Comparison of ENCODE assay signal across 10 mouse cellular contexts in genomic region chr6:83087926-83088260, GRCm38 (mm10). TPM values are rescaled to one million over a fixed set of nuclear protein-coding genes. Genes with fewer than 3 reads are reported as not detected.
DNase-seq lines count a peak whose midpoint lies in the region; ATAC-seq and TF ChIP-seq lines count a peak whose summit lies in the region.
"Had no signal": no experiment of that assay in that cellular context is flagged by ENCODE, and none has a peak within 500 bp of the region (broad histone marks: within the 10 kb centered on the region; RNA-seq: fewer than 3 reads in every experiment).

No protein-coding gene starts in this region.

- TF ChIP-seq CTCF in kidney, adult 2 months (conservative IDR thresholded peaks at IDR 0.05; ENCODE audit: insufficient read depth, insufficient read length, low read depth, low read length): no peak
- TF ChIP-seq CTCF in hindbrain, postnatal 0 days (IDR thresholded peaks at IDR 0.05; ENCODE audit: low read depth): no peak

- 47% methylated on average over 9 of the region's 9 CpGs for WGBS in kidney, adult 2 months
- WGBS in embryonic facial prominence, embryonic 11.5 days: 6% methylated on average over 9 of the region's 9 CpGs
- WGBS in hindbrain, postnatal 0 days: 9% methylated on average over 9 of the region's 9 CpGs
- 3% methylated on average over 9 of the region's 9 CpGs for WGBS in midbrain, embryonic 13.5 days

- peak overlapping the region; percentile 27 for H3K4me2 ChIP-seq in embryonic facial prominence, embryonic 11.5 days (ENCODE audit: low read depth, low read length)
- H3K4me2 ChIP-seq in hindbrain, postnatal 0 days (ENCODE audit: low read depth, low read length): peak overlapping the region; percentile 37
- peak overlapping the region; percentile 27 for H3K4me2 ChIP-seq in midbrain, embryonic 13.5 days (replicated peaks)

- H3K4me3 ChIP-seq in kidney, adult 2 months (ENCODE audit: insufficient read depth, low read depth, low read length): peak overlapping the region; percentile 48
- no peak overlapping the region for H3K4me3 ChIP-seq in embryonic facial prominence, embryonic 11.5 days (ENCODE audit: low read depth, low read length)
- H3K4me3 ChIP-seq in hindbrain, postnatal 0 days (ENCODE audit: low read length): peak overlapping the region; percentile 20; the same call in 1 of the 2 replicates
- H3K4me3 ChIP-seq in midbrain, embryonic 13.5 days (replicated peaks): peak overlapping the region; percentile 16; the same call in 1 of the 2 replicates

- H3K4me1 ChIP-seq in kidney, adult 2 months (ENCODE audit: control insufficient read depth, insufficient read depth, low read length): 0 out of 2 replicates have a peak, but pooled peaks cover 3% of the 10 kb centered on the region
- peaks cover 8% of the 10 kb centered on the region for H3K4me1 ChIP-seq in embryonic facial prominence, embryonic 11.5 days (ENCODE audit: control insufficient read depth, insufficient read depth, low read length)
- H3K4me1 ChIP-seq in hindbrain, postnatal 0 days (ENCODE audit: insufficient read depth, low read length): no peaks in the 10 kb centered on the region
- peaks cover 11% of the 10 kb centered on the region for H3K4me1 ChIP-seq in midbrain, embryonic 13.5 days (replicated peaks)

- 0 out of 2 replicates have a peak overlapping the region, but pooled peaks have one; percentile 40 for H3K27ac ChIP-seq in kidney, adult 2 months (ENCODE audit: insufficient read depth, low read depth, low read length)
- no peak overlapping the region for H3K27ac ChIP-seq in embryonic facial prominence, embryonic 11.5 days (replicated peaks; ENCODE audit: low read depth, low read length)
- no peak overlapping the region for H3K27ac ChIP-seq in hindbrain, postnatal 0 days
- H3K27ac ChIP-seq in midbrain, embryonic 13.5 days: no peak overlapping the region

- H3K27me3 ChIP-seq in kidney, adult 2 months (replicated peaks; ENCODE audit: control insufficient read depth, insufficient read depth, low read length): 0 out of 2 replicates have a peak, but pooled peaks cover 1% of the 10 kb centered on the region
- H3K27me3 ChIP-seq in embryonic facial prominence, embryonic 11.5 days (ENCODE audit: control insufficient read depth, insufficient read depth, low read length): peaks cover 67% of the 10 kb centered on the region
- peaks cover 61% of the 10 kb centered on the region for H3K27me3 ChIP-seq in hindbrain, postnatal 0 days (ENCODE audit: insufficient read depth, low read length)
- peaks cover 94% of the 10 kb centered on the region for H3K27me3 ChIP-seq in midbrain, embryonic 13.5 days

- H3K9me3 ChIP-seq in embryonic facial prominence, embryonic 11.5 days (replicated peaks; ENCODE audit: control insufficient read depth, low read length): no peaks in the 10 kb centered on the region
- no peaks in the 10 kb centered on the region for H3K9me3 ChIP-seq in hindbrain, postnatal 0 days (ENCODE audit: low read length)
- H3K9me3 ChIP-seq in midbrain, embryonic 13.5 days: no peaks in the 10 kb centered on the region

- no peak for DNase-seq in kidney, adult 2 months
- no peak for DNase-seq in kidney, postnatal 14 days
- no peak for DNase-seq in embryonic facial prominence, embryonic 11.5 days (ENCODE audit: low spot score)
- no peak for DNase-seq in hindbrain, postnatal 0 days (ENCODE audit: low spot score)
- no peak for DNase-seq in urinary bladder, adult 18-20 months (ENCODE audit: low spot score in 2 of 2)
- DNase-seq in cerebellum, adult 9-10 months: no peak
- DNase-seq in thymus, adult 18-20 months: no peak

- H3K36me3 ChIP-seq in kidney, adult 2 months (ENCODE audit: control insufficient read depth, insufficient read depth, low read length): no peaks in the 10 kb centered on the region
- H3K36me3 ChIP-seq in embryonic facial prominence, embryonic 11.5 days (replicated peaks; ENCODE audit: control insufficient read depth, insufficient read depth, low read depth, low read length): no peaks in the 10 kb centered on the region
- H3K36me3 ChIP-seq in hindbrain, postnatal 0 days (ENCODE audit: insufficient read depth, low read length): no peaks in the 10 kb centered on the region
- no peaks in the 10 kb centered on the region for H3K36me3 ChIP-seq in midbrain, embryonic 13.5 days

- TF ChIP-seq POLR2A in kidney, adult 2 months (IDR thresholded peaks at IDR 0.05; ENCODE audit: low read depth, low read length): no peak

- no peak for ATAC-seq in embryonic facial prominence, embryonic 11.5 days (replicated peaks; ENCODE audit: insufficient number of reproducible peaks, low FRiP score, low TSS enrichment, low read depth)
- no peak for ATAC-seq in hindbrain, postnatal 0 days
- ATAC-seq in midbrain, embryonic 13.5 days: no peak

- H3K9ac ChIP-seq in embryonic facial prominence, embryonic 11.5 days (replicated peaks; ENCODE audit: low read length): no peak overlapping the region; the same call in 1 of the 2 replicates
- H3K9ac ChIP-seq in hindbrain, postnatal 0 days (replicated peaks; ENCODE audit: low read length): no peak overlapping the region
- H3K9ac ChIP-seq in midbrain, embryonic 13.5 days (replicated peaks): no peak overlapping the region

RNA-seq across cellular contexts. Expression of gene Lbx2, which starts 1.7 kb away (rescaled TPM):
- 1.4 and 2.5 TPM in 2 replicates for polyA plus RNA-seq in kidney, adult 2 months (2012; rRNA removed)
- polyA plus RNA-seq in embryonic facial prominence, embryonic 11.5 days (2014; fragmentation: Nextera tagmentation; extraction: Ambion mirVana): 0.73 and 0.89 TPM in 2 replicates
- not detected in 2 replicates for total RNA-seq in hindbrain, postnatal 0 days (2014; rRNA removed)
- polyA plus RNA-seq in hindbrain, postnatal 0 days (2015; fragmentation: Nextera tagmentation; extraction: Ambion mirVana): not detected in 2 replicates
- not detected in 2 replicates for polyA plus RNA-seq in midbrain, embryonic 13.5 days (2015; fragmentation: Nextera tagmentation; extraction: Ambion mirVana)

RNA-seq across cellular contexts. Expression of gene Pcgf1, which starts 10.2 kb away (rescaled TPM):
- polyA plus RNA-seq in kidney, adult 2 months (2012; rRNA removed): 18.6 and 20.5 TPM in 2 replicates
- polyA plus RNA-seq in embryonic facial prominence, embryonic 11.5 days (2014; fragmentation: Nextera tagmentation; extraction: Ambion mirVana): 40.9 and 42.9 TPM in 2 replicates
- 11.0 and 16.4 TPM in 2 replicates for total RNA-seq in hindbrain, postnatal 0 days (2014; rRNA removed)
- polyA plus RNA-seq in hindbrain, postnatal 0 days (2015; fragmentation: Nextera tagmentation; extraction: Ambion mirVana): 27.8 and 29.1 TPM in 2 replicates
- 52.6 and 53.4 TPM in 2 replicates for polyA plus RNA-seq in midbrain, embryonic 13.5 days (2015; fragmentation: Nextera tagmentation; extraction: Ambion mirVana)

RNA-seq across cellular contexts. Expression of gene Ccdc142, which starts 13.5 kb away (rescaled TPM):
- polyA plus RNA-seq in kidney, adult 2 months (2012; rRNA removed): 3.0 and 5.9 TPM in 2 replicates
- 0.62 and 1.8 TPM in 2 replicates for polyA plus RNA-seq in embryonic facial prominence, embryonic 11.5 days (2014; fragmentation: Nextera tagmentation; extraction: Ambion mirVana)
- total RNA-seq in hindbrain, postnatal 0 days (2014; rRNA removed): 12.7 and 19.9 TPM in 2 replicates
- polyA plus RNA-seq in hindbrain, postnatal 0 days (2015; fragmentation: Nextera tagmentation; extraction: Ambion mirVana): 4.7 TPM in 2 replicates
- polyA plus RNA-seq in midbrain, embryonic 13.5 days (2015; fragmentation: Nextera tagmentation; extraction: Ambion mirVana): 4.3 and 5.7 TPM in 2 replicates

RNA-seq across cellular contexts. Expression of gene Gm42688, which starts 13.5 kb away (rescaled TPM):
- 4.3 and 4.4 TPM in 2 replicates for polyA plus RNA-seq in kidney, adult 2 months (2012; rRNA removed)
- 0.97 and 1.8 TPM in 2 replicates for polyA plus RNA-seq in embryonic facial prominence, embryonic 11.5 days (2014; fragmentation: Nextera tagmentation; extraction: Ambion mirVana)
- total RNA-seq in hindbrain, postnatal 0 days (2014; rRNA removed): 4.3 and 5.7 TPM in 2 replicates
- polyA plus RNA-seq in hindbrain, postnatal 0 days (2015; fragmentation: Nextera tagmentation; extraction: Ambion mirVana): 3.0 and 3.7 TPM in 2 replicates
- 3.7 and 5.0 TPM in 2 replicates for polyA plus RNA-seq in midbrain, embryonic 13.5 days (2015; fragmentation: Nextera tagmentation; extraction: Ambion mirVana)

RNA-seq across cellular contexts. Expression of gene Tlx2, which starts 17.8 kb away (rescaled TPM):
- 0.34 and 0.36 TPM in 2 replicates for polyA plus RNA-seq in kidney, adult 2 months (2012; rRNA removed)
- 7.9 and 9.7 TPM in 2 replicates for polyA plus RNA-seq in embryonic facial prominence, embryonic 11.5 days (2014; fragmentation: Nextera tagmentation; extraction: Ambion mirVana)
- 0.54 TPM in 1 of 2 replicates, not detected in the other for total RNA-seq in hindbrain, postnatal 0 days (2014; rRNA removed)
- not detected in 2 replicates for polyA plus RNA-seq in hindbrain, postnatal 0 days (2015; fragmentation: Nextera tagmentation; extraction: Ambion mirVana)
- not detected in 2 replicates for polyA plus RNA-seq in midbrain, embryonic 13.5 days (2015; fragmentation: Nextera tagmentation; extraction: Ambion mirVana)
- total RNA-seq: gastrocnemius, adult 8-10 months; left cerebral cortex, postnatal 10 days had no signal
